In the genomic region with DNA sequence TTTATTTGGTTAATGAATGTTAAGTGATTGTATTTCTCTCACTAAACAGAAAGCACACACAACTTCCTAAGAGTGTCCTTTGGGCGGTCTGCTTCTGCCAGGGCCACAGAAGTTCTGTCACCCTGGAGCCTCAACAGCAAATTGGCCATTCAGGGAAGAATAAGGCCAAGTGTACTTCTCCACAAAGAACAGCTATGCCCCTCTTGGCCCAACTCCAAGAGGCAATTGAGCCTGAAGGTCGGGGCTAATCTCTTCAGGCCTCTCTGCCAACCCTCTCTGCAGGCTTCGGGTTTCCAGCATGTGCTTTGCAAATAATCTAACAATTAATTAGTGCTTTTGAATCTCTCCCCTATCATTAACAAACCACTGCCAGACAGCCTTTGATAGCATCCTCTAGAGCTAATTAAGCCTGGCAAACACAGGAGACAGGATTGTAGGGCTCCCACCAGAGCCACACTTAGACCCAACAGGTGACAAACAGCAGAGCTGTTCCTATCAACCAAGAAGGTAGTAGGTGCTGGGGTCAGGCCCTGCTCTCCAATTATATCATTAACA, we compare ENCODE assay signal across 8 mouse cellular contexts. TPM values are rescaled to one million over a fixed set of nuclear protein-coding genes. Genes with fewer than 3 reads are reported as not detected.
A peak's percentile ranks its signal among the peaks of the same experiment; 100 is the strongest.
DNase-seq lines count a peak whose midpoint lies in the region; ATAC-seq lines count a peak whose summit lies in the region.

No protein-coding gene starts in this region.

- peaks cover 7% of the 10 kb centered on the region for H3K4me1 ChIP-seq in forebrain, embryonic 11.5 days (replicated peaks; ENCODE audit: control insufficient read depth, insufficient read depth, low read length)
- H3K4me1 ChIP-seq in hindbrain, embryonic 13.5 days (replicated peaks): peaks cover 18% of the 10 kb centered on the region
- H3K4me1 ChIP-seq in stomach, embryonic 15.5 days: peaks cover 24% of the 10 kb centered on the region

- H3K4me3 ChIP-seq in forebrain, embryonic 11.5 days (ENCODE audit: low read depth, low read length): no peak overlapping the region
- no peak overlapping the region for H3K4me3 ChIP-seq in hindbrain, embryonic 13.5 days
- H3K4me3 ChIP-seq in stomach, embryonic 15.5 days (replicated peaks): no peak overlapping the region

- no peak overlapping the region for H3K9ac ChIP-seq in forebrain, embryonic 11.5 days (ENCODE audit: low read length)
- H3K9ac ChIP-seq in hindbrain, embryonic 13.5 days: no peak overlapping the region
- H3K9ac ChIP-seq in stomach, embryonic 15.5 days: no peak overlapping the region

- no peak overlapping the region for H3K27ac ChIP-seq in forebrain, embryonic 11.5 days (ENCODE audit: low read depth, low read length)
- H3K27ac ChIP-seq in hindbrain, embryonic 13.5 days: no peak overlapping the region
- peak overlapping the region; percentile 63 for H3K27ac ChIP-seq in stomach, embryonic 15.5 days

- 6% methylated on average over 3 of the region's 3 CpGs for WGBS in forebrain, embryonic 11.5 days
- 17% methylated on average over 3 of the region's 3 CpGs for WGBS in hindbrain, embryonic 13.5 days
- WGBS in stomach, embryonic 15.5 days: 15% methylated on average over 3 of the region's 3 CpGs

- no peak overlapping the region for H3K4me2 ChIP-seq in forebrain, embryonic 11.5 days (ENCODE audit: low read depth, low read length, severe bottlenecking)
- no peak overlapping the region for H3K4me2 ChIP-seq in hindbrain, embryonic 13.5 days
- H3K4me2 ChIP-seq in stomach, embryonic 15.5 days: no peak overlapping the region

- H3K9me3 ChIP-seq in forebrain, embryonic 11.5 days (ENCODE audit: control insufficient read depth, low read length): no peaks in the 10 kb centered on the region; the same call in 1 of the 2 replicates
- H3K9me3 ChIP-seq in hindbrain, embryonic 13.5 days: 0 out of 2 replicates have a peak, but pooled peaks cover 12% of the 10 kb centered on the region
- no peaks in the 10 kb centered on the region for H3K9me3 ChIP-seq in stomach, embryonic 15.5 days

- no peaks in the 10 kb centered on the region for H3K36me3 ChIP-seq in forebrain, embryonic 11.5 days (ENCODE audit: control insufficient read depth, insufficient read depth, low read length)
- no peaks in the 10 kb centered on the region for H3K36me3 ChIP-seq in hindbrain, embryonic 13.5 days
- H3K36me3 ChIP-seq in stomach, embryonic 15.5 days: no peaks in the 10 kb centered on the region; the same call in 1 of the 2 replicates

- DNase-seq in cerebellum, postnatal 14 days: peak; percentile 79
- DNase-seq in cerebellum, adult 11-12 months: no peak
- peak; percentile 87 for DNase-seq in forebrain, embryonic 11.5 days (ENCODE audit: low spot score)
- peak; percentile 51 to 83 for DNase-seq in layer of hippocampus, postnatal 14 days (ENCODE audit: low spot score in 2 of 2)
- DNase-seq in lung, postnatal 14 days: peak; percentile 54
- DNase-seq in thymus, postnatal 10 days (ENCODE audit: low spot score in 2 of 2): no peak

- ATAC-seq in forebrain, embryonic 11.5 days (replicated peaks; ENCODE audit: low FRiP score): peak; percentile 90
- peak; percentile 80 for ATAC-seq in hindbrain, embryonic 13.5 days (ENCODE audit: low FRiP score)
- ATAC-seq in stomach, embryonic 15.5 days (ENCODE audit: insufficient read depth, low FRiP score, low read depth): peak; percentile 76; the same call in 1 of the 2 replicates

- H3K27me3 ChIP-seq in forebrain, embryonic 11.5 days (ENCODE audit: control insufficient read depth, insufficient read depth, low read length): peaks cover 40% of the 10 kb centered on the region
- peaks cover 44% of the 10 kb centered on the region for H3K27me3 ChIP-seq in hindbrain, embryonic 13.5 days
- H3K27me3 ChIP-seq in stomach, embryonic 15.5 days (replicated peaks): no peaks in the 10 kb centered on the region

RNA-seq across cellular contexts. Expression of a gene that starts 37.6 kb away (rescaled TPM):
- 6.9 and 7.6 TPM in 2 replicates for polyA plus RNA-seq in forebrain, embryonic 11.5 days (2014; fragmentation: Nextera tagmentation; extraction: Ambion mirVana)
- 4.9 and 6.1 TPM in 2 replicates for polyA plus RNA-seq in hindbrain, embryonic 13.5 days (2015; fragmentation: Nextera tagmentation; extraction: Ambion mirVana)
- total RNA-seq in layer of hippocampus, postnatal 14 days (2021): 10 to 100 TPM; 13.8 to 17.3 TPM
- polyA plus RNA-seq in stomach, embryonic 15.5 days (2015; fragmentation: Nextera tagmentation; extraction: Ambion mirVana): 20.3 and 24.2 TPM in 2 replicates

Comparison
In these comparisons a context has a peak if more than half of its experiments do, and no peak if none do; other contexts are left out.
1. DNase-seq: peak in cerebellum, postnatal 14 days (2 of 2), forebrain, embryonic 11.5 days (single experiment), layer of hippocampus, postnatal 14 days (2 of 2) and lung, postnatal 14 days (single experiment); none in cerebellum, adult 11-12 months (single experiment) and thymus, postnatal 10 days (0 of 2).
2. Peak in every context shown above with its lines, with median percentiles within 50 percentile points of each other: ATAC-seq.